Mouse (Mus musculus): Measurements from ENCODE around the gene Golga1.

Gene Golga1

DNA sequence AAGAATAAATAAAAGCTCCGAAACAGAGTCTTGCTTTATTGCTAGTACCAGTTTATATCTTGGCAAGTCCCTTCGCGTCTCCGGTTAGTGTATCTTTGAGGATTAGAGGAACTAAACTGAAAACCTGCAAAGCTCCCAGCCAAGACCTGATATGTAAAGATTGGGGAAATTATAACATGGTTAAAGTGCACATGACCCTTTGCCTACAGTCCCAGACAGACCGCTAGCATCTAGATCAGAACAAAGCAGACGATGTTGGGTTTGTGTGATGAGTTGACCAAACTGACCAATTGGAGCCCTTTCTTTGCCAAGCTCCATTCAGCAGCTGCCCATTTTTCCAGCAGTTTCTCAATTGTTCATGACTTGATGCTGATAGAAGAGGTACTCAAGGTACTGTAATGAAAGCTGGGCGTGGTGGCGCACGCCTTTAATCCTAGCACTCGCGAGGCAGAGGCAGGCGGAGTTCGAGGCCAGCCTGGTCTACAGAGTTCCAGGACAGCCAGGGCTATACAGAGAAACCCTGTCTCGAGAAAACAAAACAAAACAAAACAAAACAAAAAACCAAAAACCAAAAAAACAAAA lies 59.1 kb downstream of the Golga1 start:
- no peak for DNase-seq (ENCODE audit: low spot score in 2 of 2)

GRCm38 (mm10) chr2:39005574-39006079 lies 59.7 kb downstream of the Golga1 start, which contains the start of gene Rpl35:
Gene Rpl35 (minus strand): TSS chr2:39005624.
- peak in 1 of 2 experiments; percentile 82 for DNase-seq (ENCODE audit: low spot score in 2 of 2)

- DNase-seq (ENCODE audit: low spot score in 2 of 2): peak; percentile 89 to 95
Measured at GRCm38 (mm10) chr2:39004880-39005435, 60.4 kb downstream of the Golga1 start, which contains the start of gene Arpc5l. Gene Arpc5l (plus strand): TSS chr2:39005348.

GRCm38 (mm10) chr2:39004372-39004771 lies 61.0 kb downstream of the Golga1 start:
- DNase-seq (ENCODE audit: low spot score in 2 of 2): peak; percentile 41 to 44

DNA sequence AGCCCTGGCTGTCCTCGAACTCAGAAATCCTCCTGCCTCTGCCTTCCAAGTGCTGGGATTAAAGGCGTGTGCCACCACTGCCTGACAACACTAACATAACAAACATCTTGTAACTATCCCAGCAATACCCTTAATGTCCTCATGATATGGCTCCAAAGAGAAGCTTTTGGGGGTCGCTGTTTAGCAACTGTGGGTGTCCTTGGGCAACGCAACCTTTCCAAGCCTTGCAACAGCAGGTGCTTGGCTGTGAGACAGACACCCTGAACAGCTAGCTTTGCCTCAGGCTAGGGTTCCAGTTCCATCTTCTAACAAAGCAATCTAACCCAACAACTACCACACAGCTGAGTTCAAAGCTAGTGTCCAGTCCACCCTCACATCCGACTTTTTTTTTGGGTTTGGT lies 61.8 kb downstream of the Golga1 start:
- no peak for DNase-seq (ENCODE audit: low spot score in 2 of 2)

- DNase-seq (ENCODE audit: low spot score in 2 of 2): no peak
Measured at GRCm38 (mm10) chr2:39003106-39003505, 62.2 kb downstream of the Golga1 start.

- no peak for DNase-seq (ENCODE audit: low spot score in 2 of 2)
Measured at GRCm38 (mm10) chr2:39001866-39002265, 63.5 kb downstream of the Golga1 start.

DNA sequence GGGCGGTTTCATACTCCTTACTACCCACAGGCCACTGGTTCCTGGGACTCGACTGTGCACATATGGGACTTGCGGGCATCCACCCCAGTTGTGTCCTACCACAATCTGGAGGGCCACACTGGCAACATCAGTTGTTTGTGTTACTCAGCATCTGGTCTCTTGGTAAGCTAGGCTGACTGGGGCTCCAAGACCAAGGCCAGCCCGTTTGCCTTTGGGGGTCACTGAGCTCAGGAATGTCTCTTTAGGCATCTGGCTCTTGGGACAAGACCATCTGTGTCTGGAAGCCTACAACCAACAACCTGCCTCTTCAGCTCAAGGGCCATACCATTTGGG lies 64.8 kb downstream of the Golga1 start:
- no peak for DNase-seq (ENCODE audit: low spot score in 2 of 2)

- DNase-seq (ENCODE audit: low spot score in 2 of 2): no peak
Measured at GRCm38 (mm10) chr2:38999910-39000586, 65.3 kb downstream of the Golga1 start.

- no peak for DNase-seq (ENCODE audit: low spot score in 2 of 2)
Measured at GRCm38 (mm10) chr2:38999381-38999780, 66.0 kb downstream of the Golga1 start.

GRCm38 (mm10) chr2:38997386-38998374 lies 67.7 kb downstream of the Golga1 start, which contains the start of gene Wdr38:
Gene Wdr38 (plus strand): TSS chr2:38997476.
- peak; percentile 90 to 91 for DNase-seq (ENCODE audit: low spot score in 2 of 2)

DNA sequence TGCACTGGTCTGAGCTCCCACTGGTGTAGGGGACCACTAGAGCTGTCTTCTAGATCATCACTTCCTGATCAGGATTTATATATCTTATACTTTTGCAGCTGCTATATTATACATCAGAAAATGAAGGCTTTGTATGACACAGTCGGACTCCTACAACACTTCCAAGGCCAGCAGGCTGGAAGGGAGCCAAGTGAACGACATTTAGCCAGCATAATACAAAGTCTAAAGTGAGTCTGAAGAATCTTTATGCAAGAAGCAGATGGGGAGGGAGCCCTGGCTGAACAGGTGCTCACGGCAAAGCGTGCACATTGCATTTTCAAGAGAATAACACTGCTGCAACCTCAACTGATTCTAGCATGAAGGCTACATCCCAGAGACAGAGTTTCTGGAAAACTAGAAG lies 72.9 kb downstream of the Golga1 start:
- no peak for DNase-seq (ENCODE audit: low spot score in 2 of 2)

DNA sequence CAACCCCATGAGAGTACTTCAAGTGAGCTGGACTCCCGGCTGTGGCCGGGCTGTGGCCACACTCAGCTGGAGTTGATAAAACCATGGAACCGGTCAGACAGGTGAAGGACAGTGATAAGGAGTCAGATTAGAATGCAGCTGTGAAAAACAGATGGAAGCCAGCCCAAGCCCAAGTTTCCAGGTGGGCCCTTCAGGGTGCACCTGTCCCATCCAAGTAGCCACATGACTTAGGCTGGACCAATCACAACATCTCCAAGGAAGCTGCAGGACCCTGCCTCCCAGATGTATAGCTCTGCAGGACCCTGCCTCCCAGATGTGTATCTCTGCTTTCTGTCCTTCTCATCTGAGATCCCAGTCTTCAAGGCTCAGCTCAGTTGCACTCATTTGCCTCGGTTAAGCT lies 73.3 kb downstream of the Golga1 start:
- no peak for DNase-seq (ENCODE audit: low spot score in 2 of 2)

DNA sequence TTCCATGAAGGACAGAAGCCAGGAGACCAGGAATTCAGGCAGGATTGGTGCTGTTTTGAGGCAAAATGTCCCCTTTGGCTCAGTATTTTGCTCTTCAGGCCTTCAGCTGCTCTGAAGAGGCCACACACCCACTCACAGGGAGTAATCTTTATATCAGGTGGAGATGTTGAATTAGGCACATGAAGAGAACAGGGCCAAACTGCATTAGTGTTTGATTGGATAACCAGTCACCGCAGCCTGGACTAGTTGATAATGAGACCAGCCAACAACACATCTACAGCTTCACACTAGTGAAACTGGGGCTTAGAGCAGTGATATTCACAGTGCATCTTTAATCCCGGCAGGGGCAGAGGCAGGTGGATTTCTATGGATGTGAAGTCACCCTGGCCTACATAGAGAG lies 76.4 kb downstream of the Golga1 start:
- no peak for DNase-seq (ENCODE audit: low spot score in 2 of 2)

DNA sequence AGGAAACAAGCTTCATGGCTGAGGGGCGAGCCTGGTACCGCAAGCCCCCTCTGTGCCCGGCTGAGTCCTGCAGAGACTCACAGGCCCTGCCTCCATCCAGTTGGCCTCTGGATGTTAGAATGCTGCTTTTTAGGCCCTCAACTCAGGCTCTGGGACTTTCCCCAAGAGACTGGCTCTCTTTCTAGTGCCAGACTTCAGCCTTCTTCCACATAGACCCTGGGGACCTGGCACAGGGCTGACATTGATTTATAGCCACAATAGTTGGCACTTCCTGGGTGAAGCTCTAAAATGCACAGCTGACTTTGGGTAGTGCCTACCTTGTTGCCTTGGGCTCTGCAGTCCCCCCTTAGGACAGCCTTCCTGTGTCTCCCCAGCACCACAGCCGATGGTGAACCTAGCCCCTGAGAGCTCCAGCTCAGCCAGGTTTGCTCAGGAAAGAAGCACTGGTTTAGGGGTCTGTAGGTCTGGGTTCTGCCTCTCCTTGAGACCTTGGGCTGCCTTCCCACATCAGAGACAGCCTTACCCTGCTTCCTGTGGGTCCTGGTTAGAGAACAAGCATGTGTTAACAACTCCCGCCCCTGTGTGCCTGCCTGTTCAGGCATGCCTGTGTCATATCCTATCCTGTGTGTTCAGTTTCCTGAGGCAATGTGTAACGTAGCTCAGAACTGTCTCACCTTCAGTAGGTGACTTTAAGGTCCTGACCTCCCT lies 77.4 kb downstream of the Golga1 start:
- no peak for DNase-seq (ENCODE audit: low spot score in 2 of 2)

DNA sequence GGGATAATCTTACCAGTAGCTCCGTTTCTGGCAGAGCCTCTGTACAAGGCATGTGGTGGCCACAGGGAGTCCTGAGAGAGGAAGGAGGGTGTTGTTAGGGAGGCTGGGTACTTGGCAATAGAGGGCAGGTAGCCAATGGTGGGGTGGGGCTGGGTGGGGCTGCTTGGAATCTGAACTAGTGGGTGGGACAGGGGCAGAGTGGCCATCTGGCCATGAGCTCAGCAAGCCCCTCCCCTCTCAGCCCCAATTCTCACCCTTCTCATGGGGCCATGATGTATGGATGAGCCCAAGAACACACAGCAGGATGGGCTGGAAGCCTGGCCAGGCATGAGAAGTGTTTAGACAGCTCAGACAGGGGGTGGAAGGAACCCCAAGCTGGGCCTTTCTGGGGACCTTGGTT lies 78.0 kb downstream of the Golga1 start:
- DNase-seq (ENCODE audit: low spot score in 2 of 2): no peak

- DNase-seq (ENCODE audit: low spot score in 2 of 2): no peak
Measured at GRCm38 (mm10) chr2:38986580-38986979, 78.8 kb downstream of the Golga1 start.

GRCm38 (mm10) chr2:38983456-38983855 lies 81.9 kb downstream of the Golga1 start:
- DNase-seq (ENCODE audit: low spot score in 2 of 2): no peak

DNA sequence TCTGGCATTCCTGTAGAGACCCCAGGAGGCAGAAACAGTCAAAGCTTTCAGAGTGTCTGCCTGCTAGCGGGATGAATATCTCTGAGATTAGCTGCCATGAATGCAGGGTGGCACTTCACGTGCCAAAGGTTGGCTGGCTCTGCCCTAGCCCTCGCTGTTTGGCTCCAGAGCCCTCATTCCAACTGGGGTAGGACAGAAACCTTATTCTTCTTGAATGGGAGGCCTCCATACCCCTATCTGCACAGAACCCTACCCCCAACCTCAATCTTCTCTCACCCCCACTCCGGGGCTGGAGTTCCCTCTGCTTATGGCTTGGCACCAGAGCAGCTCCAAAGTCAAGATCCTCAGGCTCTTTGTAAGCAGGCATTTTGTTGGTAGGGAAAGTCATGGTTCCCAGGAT lies 87.5 kb downstream of the Golga1 start:
- DNase-seq (ENCODE audit: low spot score in 2 of 2): no peak

- no peak for DNase-seq (ENCODE audit: low spot score in 2 of 2)
Measured at GRCm38 (mm10) chr2:38975941-38976805, 89.2 kb downstream of the Golga1 start.

Data from spleen, postnatal 10 days (tissue).